Mouse (Mus musculus): ENCODE results near the gene Vegfb. TPM values are rescaled to one million over a fixed set of nuclear protein-coding genes. Genes with fewer than 3 reads are reported as not detected.

Gene Vegfb
- total and polyA plus RNA-seq, 2 experiments from 2014 or later, result 40.5 to 90.8 TPM

- no peak overlapping the region for H3K4me2 ChIP-seq (ENCODE audit: low read depth, low read length)
- TF ChIP-seq CTCF (IDR thresholded peaks at IDR 0.05; ENCODE audit: low read depth), result no peak
- H3K36me3 ChIP-seq (ENCODE audit: insufficient read depth, low read length), result 0 out of 2 replicates have a peak, but pooled peaks cover 4% of the 10 kb centered on the region
- no peak overlapping the region for H3K27ac ChIP-seq
- no peaks in the 10 kb centered on the region for H3K27me3 ChIP-seq (ENCODE audit: insufficient read depth, low read length)
- no peak overlapping the region for H3K4me3 ChIP-seq (ENCODE audit: low read length)
- H3K9me3 ChIP-seq (ENCODE audit: low read length), result no peaks in the 10 kb centered on the region
- ATAC-seq (no peak), DNase-seq (ENCODE audit: low spot score) (no peak)
- WGBS, result 86% methylated on average over 10 of the region's 10 CpGs
- H3K9ac ChIP-seq (replicated peaks; ENCODE audit: low read length), result no peak overlapping the region
- H3K4me1 ChIP-seq (ENCODE audit: insufficient read depth, low read length), result peaks cover 14% of the 10 kb centered on the region
Measured at GRCm38 (mm10) chr19:6956461-6956860, 31.0 kb downstream of the Vegfb start.

GRCm38 (mm10) chr19:6955424-6955823 is 32.0 kb downstream of the Vegfb start:
- Histone ChIP-seq H3K9ac (replicated peaks; ENCODE audit: low read length) (no peak overlapping the region), H3K27ac (no peak overlapping the region), H3K4me2 (ENCODE audit: low read depth, low read length) (no peak overlapping the region), H3K36me3 (ENCODE audit: insufficient read depth, low read length) (0 out of 2 replicates have a peak, but pooled peaks cover 4% of the 10 kb centered on the region), H3K4me3 (ENCODE audit: low read length) (no peak overlapping the region), H3K9me3 (ENCODE audit: low read length) (no peaks in the 10 kb centered on the region), H3K4me1 (ENCODE audit: insufficient read depth, low read length) (peaks cover 14% of the 10 kb centered on the region), H3K27me3 (ENCODE audit: insufficient read depth, low read length) (no peaks in the 10 kb centered on the region)
- 81% methylated on average over 7 of the region's 7 CpGs for WGBS
- DNase-seq (ENCODE audit: low spot score) (no peak), ATAC-seq (no peak)
- TF ChIP-seq CTCF (IDR thresholded peaks at IDR 0.05; ENCODE audit: low read depth), result no peak

GRCm38 (mm10) chr19:6954046-6954445 is 33.4 kb downstream of the Vegfb start:
- H3K4me3 ChIP-seq (ENCODE audit: low read length), result no peak overlapping the region
- peaks cover 14% of the 10 kb centered on the region for H3K4me1 ChIP-seq (ENCODE audit: insufficient read depth, low read length)
- DNase-seq (ENCODE audit: low spot score), result no peak
- H3K27me3 ChIP-seq (ENCODE audit: insufficient read depth, low read length), result no peaks in the 10 kb centered on the region
- H3K9ac ChIP-seq (replicated peaks; ENCODE audit: low read length), result no peak overlapping the region
- no peak for ATAC-seq
- H3K4me2 ChIP-seq (ENCODE audit: low read depth, low read length), result no peak overlapping the region
- 0 out of 2 replicates have a peak, but pooled peaks cover 4% of the 10 kb centered on the region for H3K36me3 ChIP-seq (ENCODE audit: insufficient read depth, low read length)
- 53% methylated on average over 9 of the region's 9 CpGs for WGBS
- no peak overlapping the region for H3K27ac ChIP-seq
- no peaks in the 10 kb centered on the region for H3K9me3 ChIP-seq (ENCODE audit: low read length)
- peak; percentile 42 for TF ChIP-seq CTCF (IDR thresholded peaks at IDR 0.05; ENCODE audit: low read depth)

GRCm38 (mm10) chr19:6952712-6953037 is 34.8 kb downstream of the Vegfb start:
- ATAC-seq (no peak), DNase-seq (ENCODE audit: low spot score) (no peak)
- peak overlapping the region; percentile 61; the same call in 1 of the 2 replicates for H3K4me3 ChIP-seq (ENCODE audit: low read length)
- no peaks in the 10 kb centered on the region for H3K27me3 ChIP-seq (ENCODE audit: insufficient read depth, low read length)
- no peaks in the 10 kb centered on the region for H3K9me3 ChIP-seq (ENCODE audit: low read length)
- H3K27ac ChIP-seq, result peak overlapping the region; percentile 91; the same call in 1 of the 2 replicates
- H3K36me3 ChIP-seq (ENCODE audit: insufficient read depth, low read length), result 0 out of 2 replicates have a peak, but pooled peaks cover 4% of the 10 kb centered on the region
- peak overlapping the region; percentile 99 for H3K4me2 ChIP-seq (ENCODE audit: low read depth, low read length)
- H3K9ac ChIP-seq (replicated peaks; ENCODE audit: low read length), result peak overlapping the region; percentile 59; the same call in 1 of the 2 replicates
- 15% methylated on average over 3 of the region's 3 CpGs for WGBS
- peaks cover 14% of the 10 kb centered on the region for H3K4me1 ChIP-seq (ENCODE audit: insufficient read depth, low read length)
- TF ChIP-seq CTCF (IDR thresholded peaks at IDR 0.05; ENCODE audit: low read depth), result no peak

- peak overlapping the region; percentile 59 for H3K9ac ChIP-seq (replicated peaks; ENCODE audit: low read length)
- peaks cover 14% of the 10 kb centered on the region for H3K4me1 ChIP-seq (ENCODE audit: insufficient read depth, low read length)
- peak overlapping the region; percentile 61 for H3K4me3 ChIP-seq (ENCODE audit: low read length)
- peak; percentile 73 for DNase-seq (ENCODE audit: low spot score)
- no peaks in the 10 kb centered on the region for H3K9me3 ChIP-seq (ENCODE audit: low read length)
- peak overlapping the region; percentile 99 for H3K4me2 ChIP-seq (ENCODE audit: low read depth, low read length)
- 0 out of 2 replicates have a peak, but pooled peaks cover 4% of the 10 kb centered on the region for H3K36me3 ChIP-seq (ENCODE audit: insufficient read depth, low read length)
- peak overlapping the region; percentile 91 for H3K27ac ChIP-seq
- TF ChIP-seq CTCF (IDR thresholded peaks at IDR 0.05; ENCODE audit: low read depth), result no peak
- WGBS, result 2% methylated on average over 31 of the region's 31 CpGs
- H3K27me3 ChIP-seq (ENCODE audit: insufficient read depth, low read length), result no peaks in the 10 kb centered on the region
- peak; percentile 48 for ATAC-seq
Measured at GRCm38 (mm10) chr19:6951994-6952711, 35.3 kb downstream of the Vegfb start.

GRCm38 (mm10) chr19:6951381-6951968 is 36.0 kb downstream of the Vegfb start:
- Histone ChIP-seq H3K27me3 (ENCODE audit: insufficient read depth, low read length) (no peaks in the 10 kb centered on the region), H3K9ac (replicated peaks; ENCODE audit: low read length) (peak overlapping the region; percentile 59), H3K4me1 (ENCODE audit: insufficient read depth, low read length) (peaks cover 14% of the 10 kb centered on the region), H3K9me3 (ENCODE audit: low read length) (no peaks in the 10 kb centered on the region), H3K4me2 (ENCODE audit: low read depth, low read length) (peak overlapping the region; percentile 99), H3K36me3 (ENCODE audit: insufficient read depth, low read length) (0 out of 2 replicates have a peak, but pooled peaks cover 4% of the 10 kb centered on the region), H3K27ac (peak overlapping the region; percentile 91), H3K4me3 (ENCODE audit: low read length) (peak overlapping the region; percentile 61)
- WGBS, result 0% methylated on average over 35 of the region's 35 CpGs
- peak; percentile 88 for ATAC-seq
- TF ChIP-seq CTCF (IDR thresholded peaks at IDR 0.05; ENCODE audit: low read depth), result no peak
- peak; percentile 95 for DNase-seq (ENCODE audit: low spot score)
